ENCODE assay signal across 8 mouse cellular contexts in genomic region chr6:18682043-18682442, GRCm38 (mm10).
DNase-seq lines count a peak whose midpoint lies in the region; ATAC-seq and TF ChIP-seq lines count a peak whose summit lies in the region.

No protein-coding gene starts in this region.

- no peaks in the 10 kb centered on the region for H3K27me3 ChIP-seq in kidney, embryonic 16.5 days (ENCODE audit: insufficient read depth, low read length)
- no peaks in the 10 kb centered on the region for H3K27me3 ChIP-seq in stomach, postnatal 0 days (ENCODE audit: control insufficient read depth, insufficient read depth, low read length)

- no peak for TF ChIP-seq EP300 in stomach, postnatal 0 days (optimal IDR thresholded peaks at IDR 0.05)

- H3K9ac ChIP-seq in kidney, embryonic 16.5 days (replicated peaks; ENCODE audit: low read length), result no peak overlapping the region
- no peak overlapping the region for H3K9ac ChIP-seq in stomach, postnatal 0 days (ENCODE audit: low read length)

- no peak overlapping the region for H3K4me3 ChIP-seq in kidney, embryonic 16.5 days (ENCODE audit: low read length)
- no peak overlapping the region for H3K4me3 ChIP-seq in stomach, postnatal 0 days (ENCODE audit: low read depth, low read length)

- ATAC-seq in kidney, embryonic 16.5 days (ENCODE audit: low FRiP score, low TSS enrichment), result 0 out of 2 replicates have a peak, but pooled peaks have one; percentile 12
- no peak for ATAC-seq in stomach, postnatal 0 days (ENCODE audit: low FRiP score, low TSS enrichment)
- ATAC-seq in activated CD4-positive, CD25-positive, alpha-beta regulatory T cell, adult 4 months, result no peak

- H3K27ac ChIP-seq in kidney, embryonic 16.5 days (ENCODE audit: low read length), result no peak overlapping the region
- H3K27ac ChIP-seq in stomach, postnatal 0 days (replicated peaks), result no peak overlapping the region

- no peaks in the 10 kb centered on the region for H3K4me1 ChIP-seq in kidney, embryonic 16.5 days (ENCODE audit: insufficient read depth, low read length)
- no peaks in the 10 kb centered on the region for H3K4me1 ChIP-seq in stomach, postnatal 0 days (replicated peaks; ENCODE audit: control insufficient read depth, insufficient read depth)

- no peaks in the 10 kb centered on the region for H3K36me3 ChIP-seq in kidney, embryonic 16.5 days (ENCODE audit: insufficient read depth, low read length)
- no peaks in the 10 kb centered on the region for H3K36me3 ChIP-seq in stomach, postnatal 0 days (ENCODE audit: control insufficient read depth, insufficient read depth, low read length)

- no peak for TF ChIP-seq CTCF in stomach, postnatal 0 days (IDR thresholded peaks at IDR 0.05; ENCODE audit: low read depth)

- DNase-seq in kidney, adult 9 months, result no peak
- DNase-seq in testis, postnatal 10 days (ENCODE audit: low spot score), result peak; percentile 39
- no peak for DNase-seq in testis, postnatal 14 days (ENCODE audit: low spot score)
- peak; percentile 25 to 63 for DNase-seq in layer of hippocampus, postnatal 25 days (ENCODE audit: extremely low spot score in 1 of 2, low spot score in 1 of 2)
- peak; percentile 17 for DNase-seq in stomach, postnatal 0 days (ENCODE audit: low spot score)
- no peak for DNase-seq in cerebellum, adult 11-12 months

- WGBS in kidney, embryonic 16.5 days, result 40% methylated on average over 6 of the region's 6 CpGs
- WGBS in stomach, postnatal 0 days, result 39% methylated on average over 6 of the region's 6 CpGs

- H3K9me3 ChIP-seq in kidney, embryonic 16.5 days (ENCODE audit: low read length), result no peaks in the 10 kb centered on the region
- H3K9me3 ChIP-seq in stomach, postnatal 0 days (ENCODE audit: control insufficient read depth, low read length), result no peaks in the 10 kb centered on the region

- no peak overlapping the region for H3K4me2 ChIP-seq in kidney, embryonic 16.5 days (replicated peaks; ENCODE audit: low read depth, low read length)
- no peak overlapping the region for H3K4me2 ChIP-seq in stomach, postnatal 0 days (replicated peaks; ENCODE audit: low read depth)

Comparison
In these comparisons a context has a peak if more than half of its experiments do, and no peak if none do; other contexts are left out.
1. DNase-seq: peak in testis, postnatal 10 days (single experiment), layer of hippocampus, postnatal 25 days (2 of 2) and stomach, postnatal 0 days (single experiment); none in kidney, adult 9 months (single experiment), testis, postnatal 14 days (single experiment) and cerebellum, adult 11-12 months (single experiment).